Mouse (Mus musculus): ENCODE results near the gene D930048N14Rik. TPM values are rescaled to one million over a fixed set of nuclear protein-coding genes. Genes with fewer than 3 reads are reported as not detected.
"Not testable (repeated sequence)": the region's sequence is repeated elsewhere in the genome, so short reads cannot be mapped to it uniquely, and the experiment has no call there.

The D930048N14Rik gene
- total and polyA plus RNA-seq, 2 experiments from 2014 or later: 1.0 to 1.2 TPM

DNA sequence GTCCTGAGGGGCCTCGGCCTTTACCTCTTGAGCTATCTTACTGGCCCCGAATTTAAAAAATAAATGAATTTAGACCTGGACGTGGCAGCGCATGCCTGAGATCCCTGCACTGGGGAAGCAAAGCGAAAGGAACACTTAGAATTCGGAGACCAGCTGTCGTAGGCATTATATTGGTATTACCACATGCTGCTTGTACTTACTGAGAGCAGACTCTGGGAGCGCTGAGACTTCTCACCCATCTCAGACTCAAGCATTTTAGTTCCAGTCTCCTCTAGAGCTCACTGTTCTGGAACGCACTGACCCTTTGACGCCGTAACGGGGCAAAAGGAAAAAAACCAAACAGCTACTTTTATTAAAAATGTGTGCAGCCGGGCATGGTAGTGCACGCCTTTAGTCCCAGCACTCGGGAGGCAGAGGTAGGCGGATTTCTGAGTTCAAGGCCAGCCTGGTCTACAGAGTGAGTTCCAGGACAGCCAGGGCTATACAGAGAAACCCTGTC, 11.2 kb downstream of the D930048N14Rik start:
- no peak overlapping the region for H3K9ac ChIP-seq (replicated peaks; ENCODE audit: low read length, poor library complexity, severe bottlenecking)
- DNase-seq (ENCODE audit: low spot score): no peak
- no peaks in the 10 kb centered on the region for H3K9me3 ChIP-seq (ENCODE audit: low read length)
- WGBS: 69% methylated on average over 16 of the region's 16 CpGs
- H3K4me3 ChIP-seq (ENCODE audit: low read depth, low read length): no peak overlapping the region
- TF ChIP-seq CTCF (IDR thresholded peaks at IDR 0.05): no peak
- H3K36me3 ChIP-seq (ENCODE audit: insufficient read depth, low read length): no peaks in the 10 kb centered on the region
- ATAC-seq (ENCODE audit: low FRiP score): no peak
- H3K27ac ChIP-seq (ENCODE audit: low read depth, low read length): no peak overlapping the region
- H3K4me1 ChIP-seq (ENCODE audit: insufficient read depth, low read length): no peaks in the 10 kb centered on the region
- H3K4me2 ChIP-seq (ENCODE audit: low read depth, low read length, poor library complexity, severe bottlenecking): no peak overlapping the region
- H3K27me3 ChIP-seq (ENCODE audit: insufficient read depth, low read length): no peaks in the 10 kb centered on the region

DNA sequence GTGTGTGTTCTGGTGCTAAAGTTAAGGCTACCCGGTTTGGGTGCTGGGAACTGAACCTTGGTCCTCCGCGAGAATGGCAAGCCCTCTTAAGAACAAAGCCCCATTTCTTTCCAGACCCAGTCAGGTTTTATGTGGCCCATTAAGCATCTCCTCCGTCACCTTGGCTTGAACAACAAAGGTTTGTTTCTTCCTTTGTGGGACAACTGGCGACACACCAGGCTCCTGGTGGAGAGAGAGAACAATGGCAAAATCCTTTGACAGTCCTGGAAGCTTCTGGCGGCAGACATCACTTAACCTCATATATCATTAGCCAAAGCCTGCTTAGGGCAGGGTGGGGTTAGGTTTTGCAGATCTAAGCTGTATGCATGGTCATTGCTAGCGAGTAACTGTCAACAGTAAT, 11.9 kb downstream of the D930048N14Rik start:
- Histone ChIP-seq H3K36me3 (ENCODE audit: insufficient read depth, low read length) (no peaks in the 10 kb centered on the region), H3K27me3 (ENCODE audit: insufficient read depth, low read length) (no peaks in the 10 kb centered on the region), H3K4me2 (ENCODE audit: low read depth, low read length, poor library complexity, severe bottlenecking) (no peak overlapping the region), H3K4me1 (ENCODE audit: insufficient read depth, low read length) (no peaks in the 10 kb centered on the region), H3K9ac (replicated peaks; ENCODE audit: low read length, poor library complexity, severe bottlenecking) (no peak overlapping the region), H3K9me3 (ENCODE audit: low read length) (no peaks in the 10 kb centered on the region), H3K4me3 (ENCODE audit: low read depth, low read length) (no peak overlapping the region), H3K27ac (ENCODE audit: low read depth, low read length) (no peak overlapping the region)
- no peak for DNase-seq (ENCODE audit: low spot score)
- ATAC-seq (ENCODE audit: low FRiP score): no peak
- TF ChIP-seq CTCF (IDR thresholded peaks at IDR 0.05): no peak
- WGBS: 78% methylated on average over 7 of the region's 7 CpGs

DNA sequence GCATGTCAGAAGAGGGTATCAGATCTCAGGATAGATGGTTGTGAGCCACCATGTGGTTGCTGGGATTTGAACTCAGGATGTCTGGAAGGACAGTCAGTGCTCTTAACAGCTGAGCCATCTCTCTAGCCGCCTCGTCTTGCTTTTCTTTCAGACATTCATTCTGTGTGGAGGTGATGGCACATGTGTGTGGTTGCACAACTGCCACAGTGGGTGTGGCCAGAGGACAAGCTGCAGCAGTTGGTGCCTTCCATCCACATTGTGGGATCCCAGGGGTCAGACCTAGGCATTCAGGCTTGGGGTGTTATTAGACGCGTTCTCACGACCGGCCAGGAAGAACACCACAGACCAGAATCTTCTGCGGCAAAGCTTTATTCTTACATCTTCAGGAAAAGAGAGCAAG, 14.0 kb downstream of the D930048N14Rik start:
- not testable (repeated sequence) for DNase-seq (ENCODE audit: low spot score); ATAC-seq (ENCODE audit: low FRiP score); H3K4me2 ChIP-seq (ENCODE audit: low read depth, low read length, poor library complexity, severe bottlenecking); H3K4me1 ChIP-seq (ENCODE audit: insufficient read depth, low read length); H3K27me3 ChIP-seq (ENCODE audit: insufficient read depth, low read length); H3K27ac ChIP-seq (ENCODE audit: low read depth, low read length); H3K4me3 ChIP-seq (ENCODE audit: low read depth, low read length); H3K36me3 ChIP-seq (ENCODE audit: insufficient read depth, low read length); H3K9ac ChIP-seq (replicated peaks; ENCODE audit: low read length, poor library complexity, severe bottlenecking); H3K9me3 ChIP-seq (ENCODE audit: low read length)
- 94% methylated on average over 7 of the region's 7 CpGs for WGBS

GRCm38 (mm10) chr11:51670846-51671245, 20.1 kb downstream of the D930048N14Rik start:
- Histone ChIP-seq H3K9ac (replicated peaks; ENCODE audit: low read length, poor library complexity, severe bottlenecking) (no peak overlapping the region), H3K27ac (ENCODE audit: low read depth, low read length) (no peak overlapping the region), H3K4me2 (ENCODE audit: low read depth, low read length, poor library complexity, severe bottlenecking) (no peak overlapping the region), H3K9me3 (ENCODE audit: low read length) (no peaks in the 10 kb centered on the region), H3K4me3 (ENCODE audit: low read depth, low read length) (no peak overlapping the region), H3K4me1 (ENCODE audit: insufficient read depth, low read length) (no peaks in the 10 kb centered on the region), H3K36me3 (ENCODE audit: insufficient read depth, low read length) (no peaks in the 10 kb centered on the region), H3K27me3 (ENCODE audit: insufficient read depth, low read length) (no peaks in the 10 kb centered on the region)
- ATAC-seq (ENCODE audit: low FRiP score) (no peak), DNase-seq (ENCODE audit: low spot score) (no peak)
- WGBS: 93% methylated on average over 7 of the region's 7 CpGs
- no peak for TF ChIP-seq CTCF (IDR thresholded peaks at IDR 0.05)

DNA sequence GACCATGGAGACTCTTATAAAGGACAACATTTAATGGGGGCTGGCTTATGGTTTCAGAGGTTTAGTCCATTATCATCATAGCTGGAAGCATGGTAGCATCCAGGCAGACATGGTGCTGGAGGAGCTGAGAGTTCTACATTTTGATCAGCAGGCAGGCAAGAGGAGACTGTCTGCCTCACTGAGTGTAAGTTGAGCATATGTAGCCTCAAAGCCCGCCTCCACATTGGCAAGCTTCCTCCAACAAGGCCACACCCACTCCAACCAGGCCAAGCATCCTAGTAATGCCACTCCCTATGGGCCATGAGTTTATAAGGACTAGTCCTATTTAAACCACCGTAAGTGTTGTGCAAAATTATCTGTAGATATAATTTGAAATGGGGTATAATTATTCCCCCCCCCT, 20.6 kb downstream of the D930048N14Rik start:
- no peak overlapping the region for H3K27ac ChIP-seq (ENCODE audit: low read depth, low read length)
- no peak for TF ChIP-seq CTCF (IDR thresholded peaks at IDR 0.05)
- DNase-seq (ENCODE audit: low spot score) (no peak), ATAC-seq (ENCODE audit: low FRiP score) (no peak)
- no peak overlapping the region for H3K4me3 ChIP-seq (ENCODE audit: low read depth, low read length)
- no peaks in the 10 kb centered on the region for H3K36me3 ChIP-seq (ENCODE audit: insufficient read depth, low read length)
- H3K9me3 ChIP-seq (ENCODE audit: low read length): no peaks in the 10 kb centered on the region
- H3K4me1 ChIP-seq (ENCODE audit: insufficient read depth, low read length): no peaks in the 10 kb centered on the region
- H3K4me2 ChIP-seq (ENCODE audit: low read depth, low read length, poor library complexity, severe bottlenecking): no peak overlapping the region
- H3K9ac ChIP-seq (replicated peaks; ENCODE audit: low read length, poor library complexity, severe bottlenecking): no peak overlapping the region
- WGBS: 80% methylated on average over 2 of the region's 2 CpGs
- no peaks in the 10 kb centered on the region for H3K27me3 ChIP-seq (ENCODE audit: insufficient read depth, low read length)

DNA sequence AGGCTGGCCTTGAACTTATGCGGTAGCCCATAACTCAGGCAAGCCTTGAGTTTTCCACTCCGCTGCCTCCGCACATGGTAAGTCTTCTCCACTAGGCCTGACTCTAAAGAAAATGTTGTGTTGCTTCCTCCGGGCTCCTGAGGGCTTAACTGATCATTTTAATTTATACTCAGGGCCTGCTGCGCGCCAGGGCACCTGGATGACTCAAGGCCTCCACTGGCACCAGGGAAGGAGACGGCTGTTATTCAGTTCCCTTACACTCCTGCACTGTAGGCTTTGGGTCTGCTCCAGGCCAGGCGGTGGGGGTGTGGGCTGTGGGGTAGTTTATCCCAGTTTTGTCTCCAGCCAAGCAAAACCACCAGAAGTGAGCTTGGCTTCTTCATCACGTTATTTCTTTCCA, 22.5 kb downstream of the D930048N14Rik start:
- Histone ChIP-seq H3K4me1 (ENCODE audit: insufficient read depth, low read length) (no peaks in the 10 kb centered on the region), H3K4me3 (ENCODE audit: low read depth, low read length) (no peak overlapping the region), H3K27ac (ENCODE audit: low read depth, low read length) (no peak overlapping the region), H3K9me3 (ENCODE audit: low read length) (no peaks in the 10 kb centered on the region), H3K9ac (replicated peaks; ENCODE audit: low read length, poor library complexity, severe bottlenecking) (no peak overlapping the region), H3K36me3 (ENCODE audit: insufficient read depth, low read length) (no peaks in the 10 kb centered on the region), H3K27me3 (ENCODE audit: insufficient read depth, low read length) (no peaks in the 10 kb centered on the region), H3K4me2 (ENCODE audit: low read depth, low read length, poor library complexity, severe bottlenecking) (no peak overlapping the region)
- WGBS: 88% methylated on average over 9 of the region's 9 CpGs
- DNase-seq (ENCODE audit: low spot score) (no peak), ATAC-seq (ENCODE audit: low FRiP score) (no peak)
- TF ChIP-seq CTCF (IDR thresholded peaks at IDR 0.05): no peak

All from midbrain, postnatal 0 days (tissue).